Mouse (Mus musculus) gastrocnemius, adult 8-10 months (tissue): ENCODE results near the gene Sh3gl3. TPM values are rescaled to one million over a fixed set of nuclear protein-coding genes. Genes with fewer than 3 reads are reported as not detected.

Source experiments
- DNase-seq, 2 experiments: peaks; one replicate each; pipeline ENCODE4 v3.0.0; 2022; ENCODE audit warnings: low spot score in 2 of 2
- total RNA-seq, 4 experiments: library from RNA; stranded (reverse); gene quantifications; 2 replicates each; pipeline ENCODE4 v1.2.4; 2022

Sh3gl3 gene
- total RNA-seq, 4 experiments from 2014 or later: 0.27 to 0.82 TPM; not detected in 2

DNA sequence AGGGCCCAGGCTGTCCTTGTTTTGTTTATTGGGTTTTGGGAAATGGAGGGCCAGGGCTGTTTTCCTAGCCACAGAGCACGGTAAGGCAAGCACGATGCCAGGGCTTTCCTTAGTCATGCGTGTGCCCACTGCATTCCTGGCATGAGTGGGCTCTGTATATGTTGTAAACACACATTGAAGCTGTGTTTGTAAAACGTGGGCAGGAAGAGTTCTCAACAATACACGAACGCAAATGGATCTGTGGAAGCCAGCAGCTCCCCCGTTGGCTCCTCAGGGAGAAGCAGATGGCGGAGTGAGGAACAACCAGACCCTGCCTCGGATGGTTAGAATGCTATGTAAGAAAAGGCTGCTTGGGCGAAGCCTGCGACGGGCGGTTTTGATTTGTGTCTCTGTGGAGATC is 108.8 kb downstream of the Sh3gl3 start:
- no peak for DNase-seq

DNA sequence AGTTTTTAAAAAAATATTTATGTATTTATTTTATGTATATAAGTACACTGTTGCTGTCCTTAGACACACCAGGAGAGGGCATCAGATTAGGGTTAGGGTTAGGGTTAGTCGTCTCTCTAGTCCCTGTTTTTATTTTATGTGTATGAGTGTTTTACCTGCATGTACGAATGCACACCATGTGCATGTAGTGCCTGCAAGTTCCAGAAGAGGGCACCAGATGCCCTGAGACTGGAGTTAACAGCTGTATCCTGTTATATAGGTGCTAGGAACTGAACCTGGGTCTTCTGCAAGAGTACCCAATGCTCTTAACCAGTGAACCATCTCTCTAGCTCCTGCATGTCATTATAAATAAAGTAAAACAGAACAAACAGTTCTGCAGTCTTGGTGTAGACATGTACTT is 113.6 kb downstream of the Sh3gl3 start:
- DNase-seq: no peak

DNA sequence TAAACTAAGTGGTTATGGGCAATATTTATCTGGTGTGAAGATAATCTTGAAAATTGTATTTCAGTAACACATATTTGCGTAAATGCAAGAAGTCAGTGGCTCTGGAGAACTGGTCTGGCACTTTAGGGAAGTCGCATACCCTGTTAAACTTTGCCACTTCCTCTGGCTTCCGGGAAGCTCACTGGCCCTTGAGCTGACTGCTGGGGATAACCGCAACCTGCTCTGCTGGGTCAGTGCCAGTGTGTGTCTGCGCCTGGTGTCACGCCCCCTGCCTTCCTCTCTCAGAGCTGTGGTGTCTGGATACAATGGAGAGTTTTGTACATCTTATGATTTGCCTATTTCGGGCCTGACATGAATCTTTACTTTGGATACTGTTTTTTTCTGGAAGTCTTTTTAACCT is 119.8 kb downstream of the Sh3gl3 start:
- no peak for DNase-seq

DNA sequence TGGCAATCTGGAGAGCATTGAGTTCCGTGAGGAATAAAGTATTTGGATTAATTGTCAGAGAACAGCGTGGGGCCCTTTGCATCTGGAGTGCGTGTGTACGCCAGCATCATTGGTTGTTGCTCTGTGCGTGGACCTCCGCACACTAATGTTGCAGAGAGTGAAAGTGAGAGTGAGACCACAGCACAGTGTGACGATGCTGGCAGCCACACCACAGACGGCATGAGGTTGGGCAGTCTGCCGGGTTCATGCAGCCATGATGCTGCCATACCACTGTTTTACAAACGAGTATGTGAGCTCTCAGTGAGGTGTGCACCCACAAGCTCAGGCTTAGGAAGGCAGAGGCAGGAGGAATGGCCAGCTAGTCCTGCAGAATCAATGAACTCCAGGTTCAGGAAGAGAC is 120.4 kb downstream of the Sh3gl3 start:
- DNase-seq: no peak

DNA sequence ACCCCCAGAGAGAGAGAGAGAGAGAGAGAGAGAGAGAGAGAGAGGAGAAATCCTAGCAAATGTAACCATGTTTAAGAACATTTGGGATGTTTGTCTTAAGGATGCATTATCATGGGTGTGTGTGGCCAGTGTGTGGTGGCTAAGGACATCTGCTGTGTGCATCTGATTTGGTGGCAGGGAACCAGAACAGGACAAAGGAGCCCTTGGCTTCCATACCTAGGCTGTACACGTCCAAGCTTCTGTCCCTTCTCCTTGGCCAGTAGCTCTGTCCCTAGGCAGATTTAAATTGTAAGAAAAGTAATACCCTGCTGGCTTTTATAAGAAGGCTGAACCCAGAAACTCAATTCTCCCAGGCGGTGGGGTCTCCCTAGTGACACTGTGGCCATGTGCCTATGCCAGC is 121.0 kb downstream of the Sh3gl3 start:
- no peak for DNase-seq

DNA sequence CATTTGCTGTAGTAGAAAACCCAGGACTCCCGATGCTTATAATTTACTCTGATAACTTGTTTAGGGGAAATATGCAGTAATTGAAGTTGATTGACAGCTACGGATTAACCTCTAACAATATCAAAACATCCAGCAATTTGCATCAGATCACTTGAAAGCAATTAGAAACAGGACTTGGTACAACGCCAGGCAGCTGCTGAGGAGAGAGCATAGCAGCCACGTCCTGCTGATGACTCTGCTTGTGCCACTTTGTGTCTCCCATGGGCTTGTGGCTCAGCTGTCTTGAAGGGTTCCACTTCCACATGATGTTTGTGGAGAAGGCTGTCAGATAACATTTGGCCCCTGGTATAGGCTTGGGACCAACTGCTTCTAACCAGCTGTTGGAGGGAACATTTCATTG is 134.8 kb downstream of the Sh3gl3 start:
- DNase-seq: no peak

DNA sequence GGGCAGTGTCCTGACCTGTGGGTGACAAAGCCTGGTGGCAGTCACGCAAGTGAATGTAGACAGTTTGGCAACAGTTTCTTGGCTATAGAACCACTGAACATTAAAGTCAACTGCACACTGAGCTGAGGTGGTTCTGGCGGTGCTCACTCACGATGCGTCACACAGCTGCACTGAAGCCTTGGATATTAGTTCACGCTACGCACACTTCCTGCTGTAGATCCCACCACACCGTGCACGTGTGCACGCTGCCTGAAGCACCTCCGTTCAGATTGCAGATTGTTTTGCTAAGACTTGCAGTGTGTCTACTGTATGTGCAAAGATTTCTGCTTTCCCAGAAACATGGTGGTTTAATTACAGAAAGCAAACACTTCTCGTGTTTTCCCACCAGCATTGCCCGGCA is 144.9 kb downstream of the Sh3gl3 start:
- DNase-seq: no peak

DNA sequence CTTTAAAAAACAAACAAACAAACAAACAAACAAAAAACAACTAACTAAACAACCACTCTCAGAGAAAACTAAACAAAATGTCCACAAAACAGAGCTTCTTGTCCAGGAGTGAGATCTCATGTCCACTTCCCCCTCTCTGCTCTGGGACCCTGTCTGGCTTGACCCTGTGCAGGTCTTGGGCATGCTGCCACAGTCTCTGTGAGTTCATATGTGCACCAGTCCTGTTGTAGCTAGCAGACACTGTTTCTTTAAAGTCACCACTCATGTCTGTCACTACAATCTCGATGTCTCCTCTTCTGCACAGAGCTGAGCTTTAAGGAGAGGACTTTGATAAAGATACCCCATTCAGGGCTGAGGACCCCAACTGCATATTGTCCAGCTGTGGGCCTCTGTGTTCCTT is 153.0 kb downstream of the Sh3gl3 start:
- DNase-seq: no peak

DNA sequence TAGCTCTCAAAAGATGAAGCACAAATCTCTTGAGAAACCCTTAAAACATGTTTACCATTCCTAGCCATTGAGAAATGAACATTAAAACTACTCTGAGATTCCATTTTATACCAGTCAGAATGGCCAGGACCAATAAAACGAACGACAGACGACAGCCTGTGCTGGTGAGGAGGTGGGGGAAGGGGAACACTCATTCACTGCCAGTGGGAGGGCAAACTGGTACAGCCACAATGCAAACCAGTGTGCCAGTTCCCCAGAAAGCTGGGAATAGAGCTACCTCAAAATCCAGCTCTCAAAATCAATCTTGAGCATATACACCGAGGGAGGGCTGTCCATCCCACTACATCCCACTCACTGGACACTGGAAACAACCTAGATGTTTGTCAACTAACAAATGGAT is 153.6 kb downstream of the Sh3gl3 start:
- DNase-seq: no peak

DNA sequence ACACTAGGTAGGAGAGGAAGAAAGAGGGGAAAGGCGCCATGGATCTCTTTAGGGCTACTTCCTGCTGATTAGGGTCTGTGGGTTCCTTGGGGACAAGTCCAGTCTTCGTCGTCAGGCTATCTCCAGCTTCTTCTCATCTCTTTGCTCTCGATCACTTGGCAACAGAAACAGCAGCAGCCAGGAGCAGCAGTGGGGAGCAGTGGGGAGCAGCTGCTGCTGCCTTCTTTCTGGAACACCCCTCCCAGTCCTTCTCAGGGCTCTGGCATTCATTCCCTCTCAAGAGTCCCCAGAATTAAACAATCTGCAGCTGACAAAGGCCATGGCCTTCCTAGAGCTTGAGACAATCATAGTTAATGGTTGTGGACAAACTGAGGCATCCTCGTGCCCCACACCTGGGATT is 154.2 kb downstream of the Sh3gl3 start:
- no peak for DNase-seq

DNA sequence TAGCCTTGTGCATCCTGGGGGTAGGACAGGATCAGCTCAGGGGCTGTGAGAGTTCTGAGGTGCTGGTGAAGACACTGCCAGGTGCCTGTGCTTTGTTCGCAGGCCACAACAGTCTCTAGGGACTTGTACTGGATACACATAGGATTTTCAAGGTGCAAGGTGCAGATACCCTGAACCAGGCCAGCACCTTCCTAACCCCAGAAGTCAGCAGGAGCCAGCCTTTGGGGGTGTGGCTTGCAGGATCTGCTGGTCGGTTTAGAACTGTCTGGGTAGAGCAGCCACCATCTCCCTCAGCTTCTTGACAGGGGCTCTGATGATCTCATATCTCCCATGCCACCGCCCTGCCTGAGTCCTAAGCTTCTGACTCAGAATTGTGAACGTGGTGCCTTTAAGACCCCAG is 156.2 kb downstream of the Sh3gl3 start:
- DNase-seq: no peak

DNA sequence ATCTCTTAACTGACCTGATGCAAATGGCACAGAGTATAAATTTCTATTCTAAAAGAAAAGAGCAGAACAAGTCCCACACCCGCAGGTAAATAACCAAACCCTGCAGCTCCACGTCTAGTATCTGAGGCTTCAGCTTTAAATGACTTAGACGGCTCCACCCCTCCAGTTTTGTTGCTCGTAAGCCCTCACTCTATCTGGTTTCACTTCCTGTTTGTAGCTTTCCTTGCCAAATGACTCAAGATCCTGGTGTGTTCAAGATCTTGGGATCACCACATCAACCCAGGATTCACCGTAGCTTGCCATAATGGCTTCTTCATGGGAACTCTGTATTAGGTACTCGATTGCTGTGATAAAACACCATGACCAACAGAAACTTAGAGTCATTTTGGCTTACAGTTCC is 157.2 kb downstream of the Sh3gl3 start:
- DNase-seq: no peak

DNA sequence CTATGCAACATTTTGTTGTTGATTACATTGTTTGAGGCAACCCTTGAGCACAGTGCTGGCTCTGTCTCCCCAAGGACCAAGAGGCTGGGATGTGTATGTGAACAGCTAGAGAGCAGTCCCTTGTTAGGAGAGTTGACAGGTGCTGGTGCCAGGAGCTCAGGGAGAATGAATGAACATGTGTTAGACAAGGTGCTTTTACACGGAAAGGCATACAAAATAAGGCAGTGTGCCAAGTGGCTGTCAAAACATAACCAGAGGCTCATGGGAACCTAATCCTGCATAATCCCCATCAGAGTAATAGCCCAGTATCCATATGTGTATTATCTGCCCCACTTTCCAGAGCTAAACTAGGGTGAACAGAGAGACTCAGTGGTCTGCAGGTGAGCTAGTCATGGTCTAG is 160.4 kb downstream of the Sh3gl3 start:
- no peak for DNase-seq

DNA sequence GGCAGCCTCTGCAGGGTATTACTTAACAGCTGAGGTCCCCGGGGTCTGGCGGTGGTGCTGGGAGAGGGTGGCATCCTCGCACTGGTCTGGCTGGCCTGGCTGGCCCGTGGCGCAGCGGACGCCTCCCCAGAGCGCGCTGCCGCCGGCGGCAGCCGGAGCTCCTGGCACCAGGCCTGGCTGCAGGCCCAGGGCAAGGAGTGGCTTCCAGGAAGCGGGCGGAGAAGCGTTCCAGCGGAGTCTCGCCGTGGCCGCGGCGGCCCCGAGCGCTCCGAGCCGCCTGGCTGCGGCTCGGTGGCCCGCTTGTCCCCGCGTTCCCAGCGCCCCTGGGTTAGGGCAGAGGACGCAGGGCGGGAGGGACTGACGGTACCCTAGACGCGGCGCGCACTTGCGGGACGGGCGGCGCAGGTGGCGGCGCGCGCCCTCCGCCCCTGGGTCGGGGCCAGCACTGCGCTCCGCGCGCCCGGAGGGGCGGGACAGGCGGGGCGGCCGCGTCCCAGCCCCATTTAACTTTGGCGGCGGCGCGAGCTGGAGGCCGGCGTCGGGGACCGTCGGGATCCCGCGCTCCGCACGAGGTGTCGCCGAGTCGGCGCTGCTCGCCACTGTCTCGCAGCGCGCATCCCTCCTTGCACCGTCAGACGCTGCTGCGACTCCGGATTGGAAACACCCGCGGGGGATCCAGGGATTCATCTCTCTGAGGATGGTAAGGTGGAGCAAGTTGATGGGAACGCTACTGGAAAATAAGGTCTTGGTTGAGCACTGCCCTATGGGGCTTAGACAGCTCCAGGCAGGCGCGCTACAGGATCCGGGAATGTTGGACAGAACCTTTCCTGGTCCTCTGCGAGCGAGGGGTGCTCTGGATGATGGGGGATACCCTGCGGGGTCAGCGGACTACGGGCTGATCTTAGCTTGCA is 161.8 kb downstream of the Sh3gl3 start, which contains the start of gene Adamtsl3:
Gene Adamtsl3, plus strand, starts transcription at position 484 of the 911 bp plus-strand sequence.
- DNase-seq: peak; percentile 16 to 37

DNA sequence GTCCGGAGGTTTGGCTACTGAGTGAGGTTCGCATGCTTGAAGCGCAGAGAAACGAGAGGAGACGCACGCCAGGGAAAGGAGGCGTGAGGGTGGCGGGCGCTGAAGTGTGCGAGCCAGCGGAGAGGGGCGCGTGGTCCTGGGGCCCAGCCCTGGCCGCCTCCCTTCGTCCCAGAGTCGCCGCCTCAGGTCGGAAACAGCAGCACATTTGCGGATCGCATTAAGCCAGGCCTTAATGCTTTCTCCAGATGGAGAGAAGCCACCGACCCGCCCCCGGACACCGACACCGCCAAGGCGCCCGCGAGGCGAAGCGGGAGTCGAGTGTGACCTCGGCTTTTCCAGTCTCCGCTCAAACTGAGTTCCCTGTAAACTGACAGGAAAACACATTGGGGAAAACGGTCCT is 162.5 kb downstream of the Sh3gl3 start:
- peak; percentile 54 to 65 for DNase-seq

DNA sequence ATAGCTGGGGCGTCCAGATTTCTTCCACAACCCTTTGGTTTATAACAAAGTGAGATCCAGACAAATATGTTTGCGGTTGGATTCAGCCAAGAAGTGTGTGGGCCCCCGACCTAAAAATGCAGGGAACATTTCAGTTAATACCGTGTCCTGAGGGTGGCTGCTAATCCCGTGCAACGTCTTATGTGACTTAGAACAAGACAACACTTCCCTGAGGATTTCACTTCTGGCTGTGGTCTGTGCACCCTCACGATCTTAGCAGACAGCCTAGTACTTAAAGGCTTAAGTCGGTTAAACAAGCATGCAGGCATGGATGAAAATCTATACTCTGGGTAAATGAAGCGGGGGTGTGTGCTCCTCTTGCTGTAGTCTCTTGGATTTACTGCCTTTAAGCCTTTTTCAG is 164.5 kb downstream of the Sh3gl3 start:
- DNase-seq: no peak

DNA sequence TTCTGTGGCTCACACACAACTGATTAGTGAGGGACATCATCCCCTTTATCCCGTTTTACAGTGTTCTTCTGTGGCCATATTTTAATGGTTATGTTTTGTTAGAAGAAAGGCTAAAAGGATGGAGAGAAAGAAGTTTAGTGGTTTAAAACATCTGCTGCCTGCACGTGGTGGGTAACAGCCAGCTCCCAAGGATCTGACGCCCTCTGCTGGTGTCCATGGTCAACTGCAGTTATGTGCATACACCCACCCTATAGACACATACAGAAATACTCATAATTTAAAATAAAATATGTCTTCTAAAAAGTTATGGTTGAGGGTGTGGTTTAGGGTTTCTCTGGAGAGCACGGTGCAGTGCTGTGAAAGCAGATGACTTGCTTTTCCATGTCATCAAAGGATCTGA is 164.9 kb downstream of the Sh3gl3 start:
- DNase-seq: no peak

DNA sequence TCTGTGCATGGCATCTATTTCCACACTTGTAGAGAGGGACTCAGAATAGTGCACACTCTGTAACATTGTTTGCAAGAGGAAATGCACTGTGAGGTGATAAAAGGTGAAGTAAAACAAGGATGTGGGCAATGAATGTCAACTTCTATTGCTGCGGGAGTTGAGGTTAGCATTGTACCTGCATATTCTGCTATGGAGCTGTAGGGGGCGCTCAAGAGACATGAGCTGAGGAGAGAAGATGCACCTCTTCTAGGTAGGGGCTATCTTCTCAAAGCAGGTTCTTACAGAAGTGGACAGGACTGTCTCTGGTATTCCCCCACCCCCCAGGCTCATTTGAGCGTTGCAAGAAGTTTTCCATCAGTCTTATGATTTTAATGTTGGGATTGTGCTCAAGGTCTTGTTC is 165.6 kb downstream of the Sh3gl3 start:
- DNase-seq: no peak

DNA sequence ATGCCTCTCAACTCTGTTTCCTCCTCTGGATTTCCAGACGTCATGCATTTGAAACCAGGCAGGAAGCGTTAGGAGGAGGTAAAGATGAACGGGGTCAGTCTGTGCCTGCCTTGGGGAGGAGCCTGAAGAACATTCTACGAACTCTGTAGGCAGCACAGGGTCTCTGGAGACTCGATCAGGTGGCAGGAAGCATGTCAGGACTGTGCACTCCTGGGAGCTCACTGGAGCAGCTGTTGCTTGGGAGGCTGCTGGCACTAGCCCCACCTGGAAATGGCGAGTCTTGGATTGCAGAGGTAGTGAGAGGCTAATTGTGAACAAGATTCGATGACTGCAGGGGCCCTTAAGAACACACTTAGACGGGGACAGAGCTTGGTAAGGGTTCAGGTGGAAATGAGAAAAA is 167.8 kb downstream of the Sh3gl3 start:
- DNase-seq: no peak

DNA sequence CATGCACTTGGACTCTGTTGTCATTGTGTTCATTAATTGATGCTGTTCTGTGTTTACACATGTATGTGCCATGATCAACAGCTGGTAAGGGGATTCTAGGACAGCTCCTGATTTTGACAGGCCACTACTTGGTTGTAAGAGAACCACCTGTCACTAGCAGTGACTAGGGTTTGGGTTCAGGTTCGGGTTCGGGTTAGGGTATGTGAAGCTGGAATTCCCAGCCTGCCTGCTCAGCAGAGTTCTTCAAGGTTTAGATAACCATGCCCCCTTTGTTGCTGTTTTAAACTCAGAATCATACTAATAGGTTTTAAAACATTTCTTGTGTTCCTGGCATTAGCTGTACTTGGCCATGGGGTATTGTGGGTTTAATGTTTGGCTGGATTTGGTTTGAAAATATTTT is 173.1 kb downstream of the Sh3gl3 start:
- no peak for DNase-seq

DNA sequence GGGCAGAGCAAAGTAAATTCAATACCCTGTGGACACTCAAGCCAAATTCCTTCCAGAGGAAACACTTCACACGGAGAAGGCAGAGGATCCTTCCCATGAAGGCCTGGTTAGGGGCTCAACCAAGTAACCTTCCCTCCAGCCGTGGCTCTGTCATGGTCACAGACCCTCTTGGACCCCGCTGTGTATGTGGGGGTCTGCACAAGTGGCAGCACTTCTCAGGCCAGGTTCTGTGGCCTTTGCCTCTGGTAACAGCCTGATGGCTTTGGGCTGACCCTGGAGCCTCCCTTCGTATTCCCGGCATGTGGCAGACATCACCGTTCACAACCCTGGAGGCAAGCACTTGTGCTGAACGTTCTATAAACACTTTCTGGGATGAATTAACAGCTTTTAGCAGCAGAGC is 176.2 kb downstream of the Sh3gl3 start:
- DNase-seq: no peak

DNA sequence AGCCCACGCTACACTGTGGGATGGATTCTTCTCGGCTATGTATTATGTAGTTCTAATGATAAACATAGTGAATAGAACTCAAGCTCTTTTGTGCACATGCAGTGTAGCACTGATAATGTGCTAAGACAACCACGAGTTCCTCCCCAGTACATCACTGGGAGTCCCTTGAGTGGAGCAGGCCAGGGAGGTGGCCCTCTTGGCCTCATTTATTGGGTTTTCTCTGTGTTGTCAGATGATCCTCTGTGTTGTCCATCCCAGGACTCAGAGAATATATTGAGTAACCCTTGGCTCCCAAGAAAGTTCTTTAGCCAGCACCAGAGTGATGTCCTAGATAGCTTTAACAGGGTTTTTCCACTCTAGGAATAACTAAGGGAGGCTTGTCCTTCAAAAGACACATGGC is 176.8 kb downstream of the Sh3gl3 start:
- DNase-seq: peak; percentile 31
